Mouse (Mus musculus) midbrain, postnatal 0 days (tissue): Measurements from ENCODE around the gene Map7. TPM values are rescaled to one million over a fixed set of nuclear protein-coding genes. Genes with fewer than 3 reads are reported as not detected.

ENCODE experiments used
- ATAC-seq: fragments of 200-750 bp; cut with Nextera tagmentation; 2 replicates; pipeline ENCODE4 v1.8.0; 2017; ENCODE audit warnings: moderate number of reproducible peaks, mild to moderate bottlenecking, moderate TSS enrichment, moderate library complexity; ENCODE audit not compliant: low FRiP score
- DNase-seq: peaks from one replicate; pipeline ENCODE4 v3.0.0-alpha.2; 2015; ENCODE audit warnings: low spot score
- H3K27ac ChIP-seq: fragments of 300-500 bp; sonication (generic); 2 replicates; pipeline ENCODE4 v1.5.1; 2014; ENCODE audit warnings: low read depth, mild to moderate bottlenecking, low read length, mixed read lengths
- H3K27me3 ChIP-seq: fragments of 300-500 bp; sonication (generic); 2 replicates; pipeline ENCODE4 v1.6.1; 2014; ENCODE audit warnings: low read length, control low read depth, mixed read lengths; ENCODE audit not compliant: insufficient read depth
- H3K36me3 ChIP-seq: fragments of 300-500 bp; sonication (generic); 2 replicates; pipeline ENCODE4 v1.6.1; 2014; ENCODE audit warnings: low read length, control low read depth, mixed read lengths; ENCODE audit not compliant: insufficient read depth
- H3K4me1 ChIP-seq: fragments of 300-500 bp; sonication (generic); 2 replicates; pipeline ENCODE4 v1.6.1; 2014; ENCODE audit warnings: mild to moderate bottlenecking, control low read depth, antibody characterized with exemption, low read length, mixed read lengths; ENCODE audit not compliant: insufficient read depth
- H3K4me2 ChIP-seq: fragments of 300-500 bp; sonication (generic); 2 replicates; pipeline ENCODE4 v1.6.1; 2014; ENCODE audit warnings: low read depth, mild to moderate bottlenecking, low read length, mixed read lengths; ENCODE audit not compliant: poor library complexity, severe bottlenecking
- H3K4me3 ChIP-seq: fragments of 300-500 bp; sonication (generic); 2 replicates; pipeline ENCODE4 v1.5.1; 2014; ENCODE audit warnings: low read depth, mild to moderate bottlenecking, low read length, moderate library complexity
- H3K9ac ChIP-seq: fragments of 300-500 bp; sonication (generic); replicated peaks from 2 replicates; pipeline ENCODE4 v1.6.1; 2014; ENCODE audit warnings: mild to moderate bottlenecking, low read length, moderate library complexity, mixed read lengths; ENCODE audit not compliant: poor library complexity, severe bottlenecking
- H3K9me3 ChIP-seq: fragments of 300-500 bp; sonication (generic); 2 replicates; pipeline ENCODE4 v1.6.1; 2016; ENCODE audit warnings: low read length, control low read depth
- CTCF ChIP-seq: IDR thresholded peaks from 2 replicates; pipeline ENCODE4 v1.5.1; 2016; ENCODE audit warnings: antibody characterized with exemption, mild to moderate bottlenecking
- WGBS: fragments of 180-500 bp; shearing (Covaris S2); extraction: QIAGEN DNeasy Blood & Tissue Kit; methylation state at CpG from one replicate; pipeline ENCODE4 v1.1.7; 2014; 5-methylcytosine and 5-hydroxymethylcytosine counted together
- polyA plus RNA-seq: library from polyadenylated mRNA; unstranded; fragments of >200 nt; fragmentation: Nextera tagmentation; extraction: Ambion mirVana; gene quantifications from 2 replicates; pipeline ENCODE4 v1.2.1, GENCODE M21; 2015
- total RNA-seq: library from RNA; depleted of rRNA; stranded (reverse); fragments of >200 nt; gene quantifications from 2 replicates; pipeline ENCODE4 v1.2.3, GENCODE M21; 2014

Gene Map7
- total and polyA plus RNA-seq, 2 experiments from 2014 or later: 8.3 to 8.7 TPM

GRCm38 (mm10) chr10:20149121-20149834, 1.0 kb downstream of the Map7 start:
- Histone ChIP-seq H3K9me3 (no peaks in the 10 kb centered on the region), H3K27me3 (peaks cover 12% of the 10 kb centered on the region), H3K4me1 (no peaks in the 10 kb centered on the region), H3K9ac (peak overlapping the region; percentile 63), H3K36me3 (no peaks in the 10 kb centered on the region), H3K27ac (0 out of 2 replicates have a peak overlapping the region, but pooled peaks have one; percentile 26), H3K4me2 (peak overlapping the region; percentile 92), H3K4me3 (peak overlapping the region; percentile 76)
- WGBS: 1% methylated on average over 44 of the region's 74 CpGs
- DNase-seq (peak; percentile 34), ATAC-seq (peak; percentile 75)
- TF ChIP-seq CTCF: no peak

DNA sequence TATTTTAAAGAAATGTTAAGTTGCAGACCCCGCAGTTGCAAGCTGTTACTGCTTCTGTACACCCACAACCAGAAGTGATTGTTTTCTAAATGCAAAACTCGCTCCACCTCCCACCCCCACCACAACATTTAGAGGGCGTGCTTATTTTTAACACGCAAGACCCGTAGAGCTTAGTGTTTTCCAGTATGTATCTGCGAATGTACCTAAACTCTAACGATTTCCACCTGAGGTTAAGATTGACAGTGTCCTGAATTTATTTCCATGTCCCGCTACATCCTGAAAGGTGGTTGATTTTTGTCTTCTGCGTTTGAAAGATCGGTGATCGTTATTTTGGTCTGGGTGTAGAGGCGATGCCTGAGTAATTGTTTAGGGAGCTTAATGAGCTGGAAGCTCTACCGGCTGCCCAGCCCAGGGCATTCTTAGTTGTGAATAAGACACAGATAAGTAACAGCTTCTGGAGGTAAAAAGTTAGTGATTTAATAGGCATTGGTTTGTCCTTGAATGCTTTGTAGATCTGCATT, 1.6 kb downstream of the Map7 start:
- TF ChIP-seq CTCF: no peak
- Histone ChIP-seq H3K4me2 (peak overlapping the region; percentile 92), H3K27me3 (peaks cover 12% of the 10 kb centered on the region), H3K9me3 (no peaks in the 10 kb centered on the region), H3K27ac (no peak overlapping the region), H3K9ac (peak overlapping the region; percentile 63), H3K36me3 (no peaks in the 10 kb centered on the region), H3K4me1 (no peaks in the 10 kb centered on the region), H3K4me3 (peak overlapping the region; percentile 76)
- DNase-seq: no peak
- no peak for ATAC-seq
- 3% methylated on average over 13 of the region's 13 CpGs for WGBS

DNA sequence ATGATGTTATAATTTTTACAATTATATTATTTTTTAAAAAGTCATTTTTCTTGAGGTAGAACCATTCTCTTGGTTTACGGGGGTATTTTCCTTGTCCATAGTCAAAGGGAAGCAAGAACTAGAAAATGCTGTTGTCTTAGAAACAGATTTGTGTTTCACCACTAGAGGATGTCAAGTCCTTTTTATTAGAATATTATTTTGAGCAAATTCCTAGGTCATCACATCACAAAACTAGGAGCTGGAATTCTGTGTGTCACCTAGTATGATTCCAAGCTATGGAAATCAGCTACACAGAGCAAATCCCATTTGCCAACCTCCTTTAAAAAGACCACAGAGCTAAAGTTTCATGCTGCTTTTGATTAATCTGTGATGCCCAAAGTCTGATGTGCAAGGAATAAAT, 3.9 kb downstream of the Map7 start:
- H3K4me2 ChIP-seq: no peak overlapping the region
- peak; percentile 80 for TF ChIP-seq CTCF
- no peak overlapping the region for H3K9ac ChIP-seq
- no peaks in the 10 kb centered on the region for H3K9me3 ChIP-seq
- H3K27me3 ChIP-seq: peaks cover 5% of the 10 kb centered on the region
- ATAC-seq: no peak
- H3K4me3 ChIP-seq: no peak overlapping the region
- no peaks in the 10 kb centered on the region for H3K4me1 ChIP-seq
- no peak overlapping the region for H3K27ac ChIP-seq
- WGBS: 94% methylated on average over 1 of the region's 1 CpGs
- no peaks in the 10 kb centered on the region for H3K36me3 ChIP-seq
- DNase-seq: peak; percentile 44

DNA sequence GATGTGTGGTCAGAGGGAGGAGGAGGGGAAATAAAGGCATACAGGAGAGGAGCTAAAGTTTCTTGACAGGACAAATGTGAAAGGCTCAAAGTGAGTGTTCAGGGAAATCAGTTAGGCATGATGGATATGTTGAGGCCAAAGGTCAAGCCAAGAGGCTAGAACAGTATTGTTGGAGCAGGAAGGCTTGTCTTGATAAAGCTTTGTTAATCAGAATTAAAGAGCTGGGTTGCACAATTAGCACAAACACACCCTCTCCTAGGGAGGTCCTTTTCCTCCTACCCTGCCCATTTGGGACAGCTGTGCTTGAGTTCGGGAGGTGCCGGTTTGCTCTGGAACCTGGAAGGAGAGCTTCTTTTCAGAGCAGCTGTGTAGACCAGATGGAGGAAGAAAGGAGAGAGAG, 5.2 kb downstream of the Map7 start:
- no peak for TF ChIP-seq CTCF
- H3K9ac ChIP-seq: no peak overlapping the region
- DNase-seq: no peak
- H3K9me3 ChIP-seq: no peaks in the 10 kb centered on the region
- H3K27me3 ChIP-seq: no peaks in the 10 kb centered on the region
- H3K4me3 ChIP-seq: no peak overlapping the region
- no peak for ATAC-seq
- WGBS: 48% methylated on average over 2 of the region's 2 CpGs
- no peak overlapping the region for H3K4me2 ChIP-seq
- H3K4me1 ChIP-seq: no peaks in the 10 kb centered on the region
- no peaks in the 10 kb centered on the region for H3K36me3 ChIP-seq
- no peak overlapping the region for H3K27ac ChIP-seq

- Histone ChIP-seq H3K27ac (no peak overlapping the region), H3K9me3 (no peaks in the 10 kb centered on the region), H3K4me2 (no peak overlapping the region), H3K27me3 (no peaks in the 10 kb centered on the region), H3K9ac (no peak overlapping the region), H3K4me3 (no peak overlapping the region), H3K4me1 (no peaks in the 10 kb centered on the region), H3K36me3 (no peaks in the 10 kb centered on the region)
- WGBS: 78% methylated on average over 7 of the region's 7 CpGs
- DNase-seq: no peak
- no peak for ATAC-seq
- no peak for TF ChIP-seq CTCF
Measured at GRCm38 (mm10) chr10:20155401-20155800, 7.1 kb downstream of the Map7 start.

GRCm38 (mm10) chr10:20157021-20157726, 8.9 kb downstream of the Map7 start:
- 82% methylated on average over 8 of the region's 8 CpGs for WGBS
- Histone ChIP-seq H3K27ac (no peak overlapping the region), H3K4me1 (no peaks in the 10 kb centered on the region), H3K36me3 (no peaks in the 10 kb centered on the region), H3K4me2 (no peak overlapping the region), H3K4me3 (no peak overlapping the region), H3K9ac (no peak overlapping the region), H3K27me3 (no peaks in the 10 kb centered on the region), H3K9me3 (no peaks in the 10 kb centered on the region)
- no peak for TF ChIP-seq CTCF
- DNase-seq (no peak), ATAC-seq (no peak)
